In the genomic region with DNA sequence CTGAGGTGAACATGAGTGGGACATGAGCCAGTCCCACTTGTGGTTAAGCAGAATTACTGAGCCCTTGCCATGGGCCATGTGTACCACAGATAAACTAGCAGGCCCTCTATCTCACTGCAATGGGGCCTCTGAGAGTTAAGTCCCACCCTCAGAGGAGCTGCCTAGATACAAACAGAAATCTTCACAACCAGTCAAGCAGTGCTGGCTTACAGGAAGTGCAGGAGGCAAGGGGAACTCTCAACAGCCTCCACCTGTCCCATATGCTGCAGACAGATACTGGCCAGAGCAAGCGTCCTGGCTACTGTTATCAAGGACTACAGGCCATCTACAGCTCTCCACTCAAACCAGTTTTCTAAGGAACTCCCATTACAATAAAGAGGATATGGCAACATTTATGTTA, we compare ENCODE assay signal across 9 mouse cellular contexts. TPM values are rescaled to one million over a fixed set of nuclear protein-coding genes. Genes with fewer than 3 reads are reported as not detected.
A peak's percentile ranks its signal among the peaks of the same experiment; 100 is the strongest.
DNase-seq lines count a peak whose midpoint lies in the region; TF ChIP-seq lines count a peak whose summit lies in the region.
"Had no signal": no experiment of that assay in that cellular context is flagged by ENCODE, and none has a peak within 500 bp of the region (broad histone marks: within the 10 kb centered on the region; RNA-seq: fewer than 3 reads in every experiment).

No protein-coding gene starts in this region.

- TF ChIP-seq POLR2A in thymus, adult 2 months (IDR thresholded peaks at IDR 0.05; ENCODE audit: control insufficient read depth, extremely low read depth, insufficient read depth, low read length, poor library complexity): no peak

- no peaks in the 10 kb centered on the region for H3K36me3 ChIP-seq in thymus, adult 2 months (ENCODE audit: control insufficient read depth, insufficient read depth, low read length)
- H3K36me3 ChIP-seq: limb, embryonic 13.5 days had no signal

- TF ChIP-seq CTCF in left cerebral cortex, adult 2 months (IDR thresholded peaks at IDR 0.05): no peak
- TF ChIP-seq CTCF in thymus, adult 2 months (IDR thresholded peaks at IDR 0.05; ENCODE audit: borderline replicate concordance, control insufficient read depth, extremely low read depth, insufficient read depth, low read length, poor library complexity): no peak

- peaks cover 51% of the 10 kb centered on the region for H3K4me1 ChIP-seq in thymus, adult 2 months (replicated peaks; ENCODE audit: control insufficient read depth, insufficient read depth, low read length)

- no peaks in the 10 kb centered on the region for H3K27me3 ChIP-seq in thymus, adult 2 months (ENCODE audit: control insufficient read depth, insufficient read depth, low read length)
- H3K27me3 ChIP-seq: limb, embryonic 13.5 days had no signal

- WGBS in thymus, adult 2 months: 6% methylated on average over 1 of the region's 1 CpGs

- peak overlapping the region; percentile 67 for H3K27ac ChIP-seq in left cerebral cortex, adult 2 months
- peak overlapping the region; percentile 98 for H3K27ac ChIP-seq in thymus, adult 2 months (ENCODE audit: control insufficient read depth, insufficient read depth, low read length)
- H3K27ac ChIP-seq: limb, embryonic 13.5 days had no signal

- no peak overlapping the region for H3K4me3 ChIP-seq in left cerebral cortex, adult 2 months
- H3K4me3 ChIP-seq in thymus, adult 2 months (ENCODE audit: control insufficient read depth, insufficient read depth, low read length): no peak overlapping the region
- H3K4me3 ChIP-seq: limb, embryonic 13.5 days had no signal

- intact Hi-C loops in left cerebral cortex, adult 2 months (cut with DNase I): no loop called here
- intact Hi-C loops in left cerebral cortex, postnatal 4 days (cut with DNase I): no loop called here
- intact Hi-C loops in left cerebral cortex, postnatal 14 days (cut with DNase I): no loop called here

- no peak for DNase-seq in left cerebral cortex, adult 2 months (ENCODE audit: extremely low spot score in 1 of 2, low spot score in 2 of 2)
- no peak for DNase-seq in left cerebral cortex, postnatal 4 days
- DNase-seq in c-Kit-positive CD71-positive TER-119-negative erythroid progenitor cells, embryonic 14.5 days (ENCODE audit: low read depth): peak; percentile 91
- peak; percentile 87 for DNase-seq in liver
- DNase-seq in thymus, adult 2 months: peak; percentile 64
- no peak for DNase-seq in cerebellum, postnatal 14 days
- no peak for DNase-seq in left cerebral cortex, postnatal 14 days (ENCODE audit: low spot score in 2 of 2)
- DNase-seq in adrenal gland, adult 2 months: no peak

RNA-seq across cellular contexts. Expression of gene Tmem131, which starts 23.7 kb away (rescaled TPM):
- 10 to 100 TPM; 53.6 to 61.1 TPM for total RNA-seq in left cerebral cortex, adult 2 months (2021)
- total RNA-seq in left cerebral cortex, postnatal 4 days (2021): 10 to 100 TPM; 79.6 to 82.0 TPM
- 51.1 and 62.0 TPM in 2 replicates for polyA plus RNA-seq in thymus, adult 2 months (2012; rRNA removed)
- total RNA-seq in left cerebral cortex, postnatal 14 days (2021): 10 to 100 TPM; 57.2 to 60.2 TPM
- total RNA-seq in adrenal gland, adult 2 months (2021): 10 to 100 TPM; 38.8 to 51.0 TPM
- polyA plus RNA-seq in adrenal gland, adult 2 months (2012; rRNA removed): 15.8 and 17.8 TPM in 2 replicates

Comparison
In these comparisons a context has a peak if more than half of its experiments do, and no peak if none do; other contexts are left out.
1. DNase-seq: peak in c-Kit-positive CD71-positive TER-119-negative erythroid progenitor cells, embryonic 14.5 days (single experiment), liver (single experiment) and thymus, adult 2 months (single experiment); none in left cerebral cortex, adult 2 months (0 of 2), left cerebral cortex, postnatal 4 days (single experiment), cerebellum, postnatal 14 days (0 of 2), left cerebral cortex, postnatal 14 days (0 of 2) and adrenal gland, adult 2 months (single experiment).